Mouse (Mus musculus): ENCODE results near the gene Snrnp35.

- TF ChIP-seq CTCF (IDR thresholded peaks at IDR 0.05; ENCODE audit: borderline replicate concordance, extremely low read depth, insufficient read depth, insufficient read length) (no peak), POLR2A (IDR thresholded peaks at IDR 0.05; ENCODE audit: borderline replicate concordance, extremely low read depth, insufficient read depth, insufficient read length, poor library complexity, severe bottlenecking) (no peak)
These were observed 4.1 kb upstream of the Snrnp35 start for GRCm38 (mm10) chr5:124478873-124479204.
